9 mouse cellular contexts compared by ENCODE assay signal in genomic region chr9:99662406-99662805, GRCm38 (mm10). TPM values are rescaled to one million over a fixed set of nuclear protein-coding genes. Genes with fewer than 3 reads are reported as not detected.
A peak's percentile ranks its signal among the peaks of the same experiment; 100 is the strongest.
DNase-seq lines count a peak whose midpoint lies in the region; ATAC-seq lines count a peak whose summit lies in the region.
"Had no signal": no experiment of that assay in that cellular context is flagged by ENCODE, and none has a peak within 500 bp of the region (broad histone marks: within the 10 kb centered on the region; RNA-seq: fewer than 3 reads in every experiment).

No protein-coding gene starts in this region.

- no peaks in the 10 kb centered on the region; the same call in 1 of the 2 replicates for H3K4me1 ChIP-seq in intestine, embryonic 15.5 days (replicated peaks)
- H3K4me1 ChIP-seq: embryonic facial prominence, embryonic 15.5 days had no signal

- no peak overlapping the region for H3K4me2 ChIP-seq in intestine, embryonic 15.5 days (replicated peaks)
- H3K4me2 ChIP-seq: embryonic facial prominence, embryonic 15.5 days had no signal

- DNase-seq in ovary, postnatal 10 days (ENCODE audit: low spot score) = peak; percentile 29
- DNase-seq in ovary, adult 18-20 months (ENCODE audit: low spot score) = no peak
- peak; percentile 82 to 89 for DNase-seq in cerebellum, postnatal 10 days
- DNase-seq in frontal cortex, postnatal 36 days (ENCODE audit: low spot score in 2 of 2) = peak; percentile 63 to 75
- peak; percentile 44 to 57 for DNase-seq in left cerebral cortex, postnatal 36 days (ENCODE audit: low spot score in 2 of 2)
- peak; percentile 6 to 8 for DNase-seq in natural killer cell, adult 2 months (ENCODE audit: low spot score in 2 of 2)
- peak; percentile 84 for DNase-seq in testis, postnatal 10 days (ENCODE audit: low spot score)

- no peak overlapping the region for H3K9ac ChIP-seq in intestine, embryonic 15.5 days
- H3K9ac ChIP-seq: embryonic facial prominence, embryonic 15.5 days had no signal

- ATAC-seq in intestine, embryonic 15.5 days = peak; percentile 72

- H3K4me3 ChIP-seq in intestine, embryonic 15.5 days (replicated peaks) = no peak overlapping the region
- H3K4me3 ChIP-seq: embryonic facial prominence, embryonic 15.5 days had no signal

- no peaks in the 10 kb centered on the region for H3K9me3 ChIP-seq in intestine, embryonic 15.5 days
- H3K9me3 ChIP-seq: embryonic facial prominence, embryonic 15.5 days had no signal

- intact Hi-C loops in left cerebral cortex, postnatal 36 days (cut with DNase I) = loop anchor here (2.0 kb wide), 1 partner anchor 74 kb away; no protein-coding TSS in a partner anchor

- 22% methylated on average over 7 of the region's 7 CpGs for WGBS in intestine, embryonic 15.5 days

- peaks cover 8% of the 10 kb centered on the region for H3K36me3 ChIP-seq in intestine, embryonic 15.5 days

- no peak overlapping the region for H3K27ac ChIP-seq in intestine, embryonic 15.5 days
- H3K27ac ChIP-seq: embryonic facial prominence, embryonic 15.5 days had no signal

- H3K27me3 ChIP-seq in intestine, embryonic 15.5 days (replicated peaks) = no peaks in the 10 kb centered on the region
- H3K27me3 ChIP-seq: embryonic facial prominence, embryonic 15.5 days had no signal

RNA-seq across cellular contexts. Expression of gene Dzip1l, which starts 33.1 kb away (rescaled TPM):
- 11.7 and 13.4 TPM in 2 replicates for polyA plus RNA-seq in intestine, embryonic 15.5 days (2015; fragmentation: Nextera tagmentation; extraction: Ambion mirVana)
- total RNA-seq in left cerebral cortex, postnatal 36 days (2021) = 10 to 100 TPM; 21.6 to 29.7 TPM

RNA-seq across cellular contexts. Expression of gene A4gnt, which starts 50.1 kb away (rescaled TPM):
- polyA plus RNA-seq in intestine, embryonic 15.5 days (2015; fragmentation: Nextera tagmentation; extraction: Ambion mirVana) = 0.92 and 0.96 TPM in 2 replicates
- under 1 TPM; 0.23 to 0.25 TPM for total RNA-seq in left cerebral cortex, postnatal 36 days (2021)
- polyA plus RNA-seq: embryonic facial prominence, embryonic 15.5 days had no signal

RNA-seq across cellular contexts. Expression of gene Cldn18, which starts 54.7 kb away (rescaled TPM):
- 2.4 and 4.9 TPM in 2 replicates for polyA plus RNA-seq in intestine, embryonic 15.5 days (2015; fragmentation: Nextera tagmentation; extraction: Ambion mirVana)
- total RNA-seq in left cerebral cortex, postnatal 36 days (2021) = not detected
- polyA plus RNA-seq: embryonic facial prominence, embryonic 15.5 days had no signal
